Mouse (Mus musculus) intestine, postnatal 0 days (tissue): ENCODE measurements around the gene Mfsd13b. TPM values are rescaled to one million over a fixed set of nuclear protein-coding genes. Genes with fewer than 3 reads are reported as not detected.
"Not testable (repeated sequence)": the region's sequence is repeated elsewhere in the genome, so short reads cannot be mapped to it uniquely, and the experiment has no call there.

Experiments used
- ATAC-seq: fragments of 200-750 bp; cut with Nextera tagmentation; 2 replicates; pipeline ENCODE4 v1.8.0; 2017; ENCODE audit warnings: mild to moderate bottlenecking, moderate TSS enrichment, moderate library complexity
- H3K27ac ChIP-seq: fragments of 300-500 bp; sonication (generic); 2 replicates; pipeline ENCODE4 v1.5.1; 2014; ENCODE audit warnings: mild to moderate bottlenecking, low read depth, low read length, moderate library complexity
- H3K27me3 ChIP-seq: fragments of 300-500 bp; sonication (generic); replicated peaks from 2 replicates; pipeline ENCODE4 v1.6.1; 2014; ENCODE audit warnings: low read length, mixed read lengths; ENCODE audit not compliant: control insufficient read depth, insufficient read depth
- H3K36me3 ChIP-seq: fragments of 300-500 bp; sonication (generic); 2 replicates; pipeline ENCODE4 v1.6.1; 2014; ENCODE audit warnings: mild to moderate bottlenecking, moderate library complexity; ENCODE audit not compliant: control insufficient read depth, insufficient read depth
- H3K4me1 ChIP-seq: fragments of 300-500 bp; sonication (generic); replicated peaks from 2 replicates; pipeline ENCODE4 v1.6.1; 2014; ENCODE audit warnings: antibody characterized with exemption, low read length, mixed read lengths; ENCODE audit not compliant: control insufficient read depth, insufficient read depth
- H3K4me2 ChIP-seq: fragments of 300-500 bp; sonication (generic); replicated peaks from 2 replicates; pipeline ENCODE4 v1.6.1; 2014; ENCODE audit warnings: low read depth, mild to moderate bottlenecking, moderate library complexity
- H3K4me3 ChIP-seq: fragments of 300-500 bp; sonication (generic); 2 replicates; pipeline ENCODE4 v1.5.1; 2014; ENCODE audit warnings: low read depth, low read length
- H3K9ac ChIP-seq: fragments of 300-500 bp; sonication (generic); 2 replicates; pipeline ENCODE4 v1.6.1; 2014; ENCODE audit warnings: mild to moderate bottlenecking, low read depth, low read length
- H3K9me3 ChIP-seq: fragments of 300-500 bp; sonication (generic); 2 replicates; pipeline ENCODE4 v1.6.1; 2016; ENCODE audit warnings: mixed run types; ENCODE audit not compliant: control insufficient read depth
- CTCF ChIP-seq: sonication (generic); IDR thresholded peaks from 2 replicates; pipeline ENCODE4 v1.5.1; 2016; ENCODE audit warnings: low read depth, mild to moderate bottlenecking, control low read depth, antibody characterized with exemption, moderate library complexity
- WGBS: fragments of 180-500 bp; shearing (Covaris S2); extraction: QIAGEN DNeasy Blood & Tissue Kit; methylation state at CpG from one replicate; pipeline ENCODE4 v1.1.7; 2014; 5-methylcytosine and 5-hydroxymethylcytosine counted together
- polyA plus RNA-seq: library from polyadenylated mRNA; unstranded; fragments of >200 nt; fragmentation: Nextera tagmentation; extraction: Ambion mirVana; gene quantifications from 2 replicates; pipeline ENCODE4 v1.2.1, GENCODE M21; 2015

The Mfsd13b gene
- polyA plus RNA-seq, 1 experiment from 2014 or later: 1.4 TPM

- Histone ChIP-seq H3K4me2 (no peak overlapping the region), H3K9me3 (no peaks in the 10 kb centered on the region), H3K27ac (no peak overlapping the region), H3K36me3 (peaks cover 73% of the 10 kb centered on the region), H3K27me3 (no peaks in the 10 kb centered on the region), H3K4me3 (no peak overlapping the region), H3K4me1 (no peaks in the 10 kb centered on the region), H3K9ac (no peak overlapping the region)
- no peak for TF ChIP-seq CTCF
- ATAC-seq: no peak
- 90% methylated on average over 12 of the region's 12 CpGs for WGBS
Observed at GRCm38 (mm10) chr7:120940343-120940742, 42.0 kb upstream of the Mfsd13b start.

DNA sequence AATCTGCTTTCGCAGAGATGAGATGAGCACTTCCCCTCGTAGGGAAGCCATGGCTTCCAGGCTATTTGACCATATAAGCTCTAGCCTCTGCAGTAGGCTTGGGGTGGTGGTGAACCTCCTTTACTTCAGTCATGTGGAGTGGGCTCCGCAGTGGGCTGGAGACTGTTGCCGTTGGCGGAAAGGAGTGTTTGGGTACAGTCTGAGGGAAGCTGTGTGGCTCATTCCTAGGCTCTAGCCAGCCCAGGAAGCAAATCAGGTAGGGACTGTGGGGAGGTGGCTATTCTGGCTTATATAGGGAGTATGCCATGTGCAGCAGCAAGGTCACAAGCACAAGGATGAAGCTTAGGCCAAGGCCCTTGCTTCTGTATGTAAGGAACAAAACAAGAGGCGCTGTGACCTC lies 41.1 kb upstream of the Mfsd13b start:
- ATAC-seq: no peak
- H3K36me3 ChIP-seq: peaks cover 69% of the 10 kb centered on the region
- no peak overlapping the region for H3K4me3 ChIP-seq
- H3K27me3 ChIP-seq: no peaks in the 10 kb centered on the region
- TF ChIP-seq CTCF: no peak
- H3K27ac ChIP-seq: no peak overlapping the region
- H3K9me3 ChIP-seq: no peaks in the 10 kb centered on the region
- no peak overlapping the region for H3K9ac ChIP-seq
- no peaks in the 10 kb centered on the region for H3K4me1 ChIP-seq
- 89% methylated on average over 6 of the region's 6 CpGs for WGBS
- H3K4me2 ChIP-seq: no peak overlapping the region

DNA sequence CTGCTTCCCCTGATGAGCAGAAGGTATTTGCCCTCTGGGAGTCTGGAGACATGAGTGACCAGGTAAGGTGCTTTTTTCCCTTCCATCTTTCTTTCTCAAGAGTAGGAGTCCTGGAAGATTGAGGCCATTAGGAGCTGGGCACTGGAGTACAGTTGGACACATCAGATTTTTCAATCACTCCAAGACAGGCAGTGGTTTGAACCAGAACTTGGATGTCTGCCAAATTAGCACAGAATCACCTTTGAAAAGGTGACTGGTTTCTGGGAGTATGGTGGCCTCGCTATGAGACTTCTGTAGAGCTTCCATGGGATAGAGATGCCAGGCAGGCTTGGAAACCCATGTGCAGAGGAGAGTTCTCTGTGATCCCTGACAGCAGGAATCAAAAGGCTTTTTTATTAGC lies 39.8 kb upstream of the Mfsd13b start:
- Histone ChIP-seq H3K4me3 (no peak overlapping the region), H3K27me3 (no peaks in the 10 kb centered on the region), H3K4me2 (no peak overlapping the region), H3K36me3 (peaks cover 60% of the 10 kb centered on the region), H3K9me3 (no peaks in the 10 kb centered on the region), H3K9ac (no peak overlapping the region), H3K27ac (no peak overlapping the region), H3K4me1 (no peaks in the 10 kb centered on the region)
- ATAC-seq: no peak
- WGBS: 72% methylated on average over 1 of the region's 1 CpGs
- no peak for TF ChIP-seq CTCF

- Histone ChIP-seq H3K27me3 (no peaks in the 10 kb centered on the region), H3K9me3 (no peaks in the 10 kb centered on the region), H3K4me1 (no peaks in the 10 kb centered on the region), H3K4me3 (no peak overlapping the region), H3K36me3 (peaks cover 52% of the 10 kb centered on the region), H3K4me2 (no peak overlapping the region), H3K27ac (peak overlapping the region; percentile 24; the same call in 1 of the 2 replicates), H3K9ac (no peak overlapping the region)
- 43% methylated on average over 7 of the region's 8 CpGs for WGBS
- ATAC-seq: peak; percentile 56
- TF ChIP-seq CTCF: no peak
Observed at GRCm38 (mm10) chr7:120943936-120944509, 38.3 kb upstream of the Mfsd13b start.

- not testable (repeated sequence) for ATAC-seq
Observed at GRCm38 (mm10) chr7:120953591-120953990, 28.7 kb upstream of the Mfsd13b start.

GRCm38 (mm10) chr7:120960116-120960515 lies 22.2 kb upstream of the Mfsd13b start:
- no peak overlapping the region for H3K27ac ChIP-seq
- H3K4me2 ChIP-seq: no peak overlapping the region
- no peak for TF ChIP-seq CTCF
- H3K4me3 ChIP-seq: no peak overlapping the region
- H3K27me3 ChIP-seq: no peaks in the 10 kb centered on the region
- peaks cover 4% of the 10 kb centered on the region; the same call in 1 of the 2 replicates for H3K4me1 ChIP-seq
- no peaks in the 10 kb centered on the region for H3K9me3 ChIP-seq
- 90% methylated on average over 2 of the region's 2 CpGs for WGBS
- ATAC-seq: no peak
- H3K9ac ChIP-seq: no peak overlapping the region
- peaks cover 54% of the 10 kb centered on the region for H3K36me3 ChIP-seq

More at GRCm38 (mm10) chr7:120953591-120953990, 28.7 kb upstream of the Mfsd13b start:
- H3K36me3 ChIP-seq: peaks cover 37% of the 10 kb centered on the region
- not testable (repeated sequence) for H3K9me3 ChIP-seq, H3K27me3 ChIP-seq, H3K4me1 ChIP-seq, H3K27ac ChIP-seq, H3K4me2 ChIP-seq, H3K9ac ChIP-seq, H3K4me3 ChIP-seq
- 85% methylated on average over 7 of the region's 7 CpGs for WGBS

- H3K4me1 ChIP-seq: peaks cover 4% of the 10 kb centered on the region; the same call in 1 of the 2 replicates
- WGBS: 57% methylated on average over 6 of the region's 6 CpGs
- no peaks in the 10 kb centered on the region for H3K27me3 ChIP-seq
- no peak overlapping the region for H3K9ac ChIP-seq
- H3K4me2 ChIP-seq: no peak overlapping the region
- H3K4me3 ChIP-seq: no peak overlapping the region
- H3K27ac ChIP-seq: no peak overlapping the region
- TF ChIP-seq CTCF: peak; percentile 57
- no peaks in the 10 kb centered on the region for H3K9me3 ChIP-seq
- peaks cover 53% of the 10 kb centered on the region for H3K36me3 ChIP-seq
- peak; percentile 42; the same call in 1 of the 2 replicates for ATAC-seq
Observed at GRCm38 (mm10) chr7:120960601-120961000, 21.7 kb upstream of the Mfsd13b start.
